Mouse (Mus musculus) cerebellum, postnatal 4 days (tissue): ENCODE measurements at regions not wholly inside any gene's neighbourhood (a gene's known extent, or its start where the extent isn't known, plus 50 kb on each side); places are given as distances from the start of the nearest gene placed in this dataset.

ENCODE experiments used
- DNase-seq, 2 experiments: peaks; one replicate each; pipeline ENCODE4 v3.0.0; 2022; ENCODE audit warnings: low spot score in 2 of 2, mixed read lengths in 1 of 2

DNA sequence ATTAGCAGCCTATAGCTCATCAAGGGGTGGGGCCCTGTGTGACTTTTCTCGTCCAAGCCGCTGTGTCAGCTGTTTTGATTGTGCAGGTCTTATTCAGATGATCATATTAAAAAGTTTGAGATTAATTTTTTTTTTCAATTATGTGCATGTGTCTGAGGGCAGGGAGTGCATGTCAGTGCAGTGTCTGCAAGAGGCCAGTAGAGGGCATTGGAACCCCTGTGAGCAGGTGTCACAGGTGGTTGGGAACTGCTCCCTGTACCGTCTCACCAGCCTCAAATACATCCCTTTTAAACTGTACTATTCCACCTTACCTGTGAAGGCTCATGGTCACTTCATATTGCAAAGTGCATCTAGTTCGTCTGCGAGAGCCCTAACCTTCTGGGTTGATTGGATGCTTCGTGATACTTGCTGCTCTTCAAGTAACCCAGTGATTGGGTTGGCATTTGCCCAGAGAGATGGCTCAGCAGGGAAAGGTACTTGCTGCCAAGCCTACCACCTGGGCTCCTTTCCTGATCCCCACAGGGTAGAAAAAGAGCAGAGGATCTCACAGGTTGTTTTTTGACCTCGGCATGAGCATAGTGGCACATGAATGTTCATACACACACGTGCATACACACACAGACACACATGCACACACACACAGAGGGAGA lies 178.3 kb upstream of the Fam19a5 start:
- DNase-seq = no peak

DNA sequence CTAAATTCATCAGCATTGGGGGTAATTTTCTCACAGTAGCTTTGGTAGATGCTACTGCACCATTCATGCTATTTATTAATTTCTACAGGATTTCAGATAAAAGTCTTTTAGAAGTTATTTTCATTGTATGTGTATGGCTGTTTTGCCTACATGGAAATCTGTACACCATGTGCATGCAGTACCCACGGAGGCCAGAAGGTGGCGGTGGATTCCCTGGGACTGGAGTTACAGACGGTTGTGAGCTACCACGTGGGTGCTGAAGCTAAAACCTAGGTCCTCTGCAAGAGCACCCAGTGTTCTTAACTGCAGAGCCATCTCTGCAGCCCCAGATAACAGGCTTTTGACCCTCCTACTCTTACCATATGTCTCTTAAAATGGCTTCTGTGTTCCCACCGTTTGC lies 176.7 kb upstream of the Fam19a5 start:
- peak in 1 of 2 experiments; percentile 34 for DNase-seq

DNA sequence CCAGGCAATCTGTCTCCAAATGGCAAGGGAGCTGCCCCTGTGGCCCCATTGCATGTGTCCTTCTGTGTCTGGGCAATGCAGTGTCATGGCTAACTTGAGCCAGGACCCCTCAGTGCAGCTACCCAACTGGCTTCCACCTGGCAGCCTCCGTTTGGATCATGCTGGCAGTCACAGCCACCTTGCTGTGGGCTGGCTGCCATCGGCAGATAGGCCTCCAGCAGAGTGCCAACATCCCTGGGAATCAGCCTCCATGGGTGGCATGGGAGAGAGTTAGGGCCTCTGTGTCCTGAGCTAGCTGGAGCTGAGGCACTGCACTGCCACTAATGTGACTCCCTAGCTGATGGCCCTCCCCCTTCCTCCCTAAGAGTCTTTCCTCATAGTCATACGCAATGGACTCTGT lies 174.7 kb upstream of the Fam19a5 start:
- no peak for DNase-seq

DNA sequence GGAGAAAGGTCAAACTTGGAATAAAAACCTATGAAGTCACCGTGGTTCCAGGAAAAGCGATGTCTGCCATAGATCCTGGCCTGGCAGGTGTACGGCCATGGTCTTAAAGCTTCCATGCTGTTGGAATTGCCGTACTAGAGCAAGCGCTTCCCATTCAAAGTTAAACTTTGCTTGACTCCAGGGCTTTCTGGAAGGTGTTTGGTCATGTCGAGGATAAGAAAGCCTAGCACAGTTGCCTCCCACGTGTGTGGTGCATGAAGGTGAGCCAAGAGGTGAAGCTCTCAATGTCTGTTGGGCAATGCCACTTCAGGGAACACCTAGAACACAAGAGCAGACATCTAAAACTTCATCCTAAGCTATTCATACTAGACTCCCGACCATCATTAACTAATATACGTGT lies 174.3 kb upstream of the Fam19a5 start:
- no peak for DNase-seq

DNA sequence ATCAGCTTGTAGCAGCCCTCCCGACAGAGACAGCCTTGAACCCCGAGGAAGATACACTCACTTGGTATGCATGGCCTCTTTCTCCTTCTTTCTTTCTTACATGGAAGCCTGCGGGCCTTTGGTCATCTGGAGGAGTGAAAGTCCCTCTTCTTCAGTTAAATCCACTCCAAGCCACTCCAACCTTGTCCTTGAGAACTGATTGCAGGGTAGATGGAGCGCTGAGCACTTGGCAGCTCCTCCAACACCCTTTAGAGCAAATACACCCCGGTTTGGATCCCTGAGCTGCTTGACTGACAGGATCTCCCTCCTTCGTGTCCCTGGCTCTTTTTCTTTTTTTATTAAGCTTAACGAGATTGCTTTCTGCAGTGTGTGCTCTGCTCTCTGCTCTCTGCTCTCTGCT lies 173.3 kb upstream of the Fam19a5 start:
- no peak for DNase-seq

DNA sequence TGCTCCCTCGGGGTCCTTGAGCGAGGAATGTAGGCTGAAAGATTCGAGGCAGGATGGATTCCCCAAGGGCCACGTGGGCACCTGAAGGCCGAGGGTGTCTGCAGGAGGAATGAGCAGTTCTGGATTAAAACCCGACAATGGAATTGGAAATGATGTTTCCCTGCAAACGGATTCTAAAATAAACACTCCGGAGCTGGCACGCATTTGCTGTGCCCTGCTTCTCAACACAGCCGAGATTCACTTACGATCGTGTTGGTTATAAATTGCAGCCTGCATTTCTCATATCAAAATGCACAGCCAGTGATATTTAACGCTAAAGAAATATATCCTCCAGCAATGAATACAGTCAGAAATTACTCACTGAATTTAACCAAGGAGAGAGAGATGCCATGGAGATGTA lies 169.4 kb upstream of the Fam19a5 start:
- DNase-seq = no peak

DNA sequence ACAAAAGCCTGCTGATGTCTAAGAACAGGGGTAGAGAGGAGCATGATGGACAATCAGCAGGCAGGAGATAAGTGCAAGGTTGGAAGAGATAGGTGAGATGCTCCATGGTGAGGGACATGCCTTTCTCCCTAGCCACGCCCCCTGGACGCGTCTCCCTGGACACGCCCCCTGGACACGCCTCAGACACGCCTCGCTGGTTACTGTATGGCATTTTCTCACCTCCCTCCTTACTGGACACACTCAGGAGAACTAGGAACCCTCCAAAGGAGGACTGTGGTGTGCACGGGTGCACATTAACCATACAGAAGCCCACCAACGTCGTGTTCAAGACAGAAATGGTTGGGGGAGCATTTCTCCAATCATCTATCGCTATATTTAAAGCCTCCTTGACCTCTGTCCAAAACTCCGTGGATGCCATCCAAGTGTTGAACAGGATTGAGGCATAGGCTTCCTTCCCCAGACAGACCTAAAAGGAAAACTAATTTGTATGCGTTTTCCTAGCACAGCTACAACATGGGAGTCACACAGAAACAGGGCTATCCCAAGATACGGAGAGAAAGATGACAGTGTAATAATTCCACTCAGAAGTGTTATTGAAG lies 168.4 kb upstream of the Fam19a5 start:
- no peak for DNase-seq

DNA sequence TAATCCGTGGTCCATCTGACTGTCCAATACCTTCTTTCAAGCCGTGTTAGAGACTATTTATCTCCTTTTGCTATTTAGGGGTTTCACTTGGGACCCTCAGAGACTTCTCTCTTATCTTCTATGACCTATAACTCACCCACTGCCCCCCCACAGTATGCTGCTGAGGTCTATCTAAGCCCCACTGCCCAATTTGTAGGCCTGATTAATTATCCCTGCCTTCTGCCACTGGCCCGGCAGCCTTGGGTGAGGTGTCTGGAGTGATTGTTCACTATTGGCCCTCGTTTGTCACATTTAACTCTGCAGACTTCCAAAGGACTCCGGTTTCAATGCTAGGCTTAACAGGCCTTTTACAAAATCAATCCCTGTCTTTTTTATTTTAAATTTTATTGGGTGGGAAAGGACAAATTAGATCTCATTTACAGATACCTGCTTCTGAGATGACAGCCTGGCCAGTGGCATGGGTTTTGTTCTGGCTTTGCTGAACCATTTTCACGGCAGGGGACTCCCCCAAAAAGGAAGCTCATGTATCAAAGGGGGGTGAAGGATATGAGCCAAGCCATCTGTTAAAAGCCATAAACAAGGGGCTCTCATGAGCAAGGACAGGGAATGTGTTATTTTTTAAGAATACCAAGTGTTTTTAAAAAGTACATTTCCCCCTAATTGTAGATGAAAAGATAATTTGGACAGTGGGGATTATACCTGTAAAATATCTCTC lies 160.4 kb upstream of the Fam19a5 start:
- DNase-seq = no peak

DNA sequence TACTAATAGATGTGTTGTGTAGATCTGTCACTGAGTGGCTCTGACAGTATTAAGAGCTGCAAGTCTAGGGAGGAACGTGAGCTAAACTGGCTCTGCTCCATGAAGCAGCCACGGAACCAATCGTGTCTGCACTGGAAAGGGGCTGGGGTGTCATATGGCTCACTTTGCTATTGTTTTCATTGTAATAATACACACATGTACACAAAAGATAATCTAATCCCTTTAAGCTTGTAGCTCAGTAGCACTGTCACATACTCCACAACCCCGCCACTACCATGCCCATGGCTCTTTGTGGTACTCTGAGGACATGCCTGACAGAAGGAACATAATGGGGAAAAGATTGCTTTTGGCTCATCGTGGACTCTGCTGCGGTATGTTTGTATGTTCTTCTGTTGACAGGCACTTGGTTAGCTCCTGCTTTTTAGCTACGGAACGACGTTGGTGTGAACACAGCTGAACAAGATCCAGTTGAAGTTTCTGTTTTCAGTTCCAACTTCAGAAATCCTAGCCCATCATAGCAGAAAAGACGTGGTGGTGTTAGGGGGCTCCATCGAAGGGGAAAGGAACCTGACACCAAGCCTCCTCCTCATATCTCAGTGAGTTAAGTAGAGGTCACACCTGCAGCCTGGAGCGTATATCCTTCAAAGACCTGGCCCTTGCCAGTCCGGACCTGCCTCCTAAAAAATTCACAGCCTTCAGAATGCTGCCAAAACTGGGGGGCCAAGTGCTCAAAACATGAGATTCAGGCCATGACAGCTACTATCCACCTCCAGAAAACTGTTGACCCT lies 159.6 kb upstream of the Fam19a5 start:
- DNase-seq = no peak

DNA sequence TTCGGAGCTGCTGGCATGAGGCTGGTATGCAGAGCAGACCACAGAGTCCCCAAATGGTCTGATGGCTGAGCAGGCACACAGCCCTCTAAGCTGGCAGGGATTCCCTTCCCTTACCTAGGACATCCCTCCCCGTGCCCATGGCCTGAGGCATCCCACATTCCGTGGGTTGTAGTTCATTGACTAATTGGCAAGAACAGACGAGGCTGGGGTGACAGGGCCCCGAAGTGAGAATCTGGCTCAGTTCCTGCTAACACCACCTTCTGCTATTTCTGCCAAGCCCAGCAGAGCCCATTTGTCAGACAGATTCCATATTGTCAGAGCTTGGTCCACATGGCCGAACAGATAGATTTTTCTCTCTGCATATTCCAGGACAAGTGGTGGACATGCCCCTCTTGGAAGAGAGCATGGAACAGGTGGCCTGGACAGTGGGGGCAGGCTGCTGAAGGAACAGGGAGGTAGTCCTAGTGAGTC lies 157.6 kb upstream of the Fam19a5 start:
- DNase-seq = peak in 1 of 2 experiments; percentile 46

DNA sequence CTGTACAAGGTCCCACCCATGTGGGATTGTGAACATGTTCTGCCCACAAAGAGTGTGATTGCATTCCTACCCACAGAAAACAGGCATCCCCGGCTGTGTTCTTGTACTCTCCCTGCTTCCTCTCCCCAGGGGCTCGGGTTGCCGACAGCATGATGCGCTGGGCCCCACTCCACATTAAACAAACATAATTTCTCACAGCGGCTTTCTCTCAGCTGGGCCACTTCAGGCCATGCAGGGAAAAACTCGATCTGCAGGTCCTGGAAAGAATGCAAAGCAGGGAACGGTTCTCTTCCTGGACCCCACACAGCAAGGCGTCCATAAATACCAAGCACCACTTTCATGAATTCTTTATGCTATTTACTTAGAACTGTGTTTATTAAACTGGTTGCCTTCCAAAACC lies 152.7 kb upstream of the Fam19a5 start:
- no peak for DNase-seq

DNA sequence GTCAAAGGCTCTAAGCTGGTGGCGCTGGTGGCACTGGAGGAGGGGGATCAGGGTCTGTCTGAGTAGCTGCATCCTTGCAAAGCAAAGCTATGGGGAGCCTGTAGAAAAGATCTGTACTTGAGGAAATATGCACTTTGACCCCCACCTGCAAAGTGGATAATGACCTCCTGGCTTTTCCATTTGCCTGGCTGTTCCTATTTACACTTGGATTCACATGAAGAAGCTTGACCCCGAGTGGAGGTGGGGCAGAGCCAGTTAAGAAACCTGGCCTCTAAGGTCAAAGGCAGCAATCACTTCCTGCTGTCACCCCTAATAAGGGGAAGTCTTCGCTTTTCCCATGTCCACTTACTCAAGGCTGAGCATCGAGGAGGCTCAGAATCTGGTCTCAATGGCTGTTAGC lies 145.7 kb upstream of the Fam19a5 start:
- DNase-seq = no peak

DNA sequence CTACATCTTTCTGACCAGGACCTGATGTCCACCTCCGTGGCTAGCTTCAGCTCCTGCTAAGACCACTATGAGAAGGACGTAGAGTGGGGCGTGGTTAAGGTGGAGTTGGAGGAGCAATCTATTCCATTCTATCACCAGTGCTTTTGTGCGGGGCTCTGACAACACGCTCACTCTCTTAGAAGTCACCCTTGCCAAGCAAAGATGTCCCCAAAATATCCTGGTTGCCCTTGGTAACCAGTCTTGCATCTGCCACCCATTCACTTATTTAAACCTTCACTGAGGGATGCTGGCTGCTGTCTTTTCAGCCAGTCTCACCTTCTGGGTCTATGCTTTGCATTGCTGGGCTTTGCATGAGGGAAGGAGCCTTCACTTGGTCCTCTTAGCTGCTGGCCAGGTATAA lies 138.4 kb upstream of the Fam19a5 start:
- no peak for DNase-seq

DNA sequence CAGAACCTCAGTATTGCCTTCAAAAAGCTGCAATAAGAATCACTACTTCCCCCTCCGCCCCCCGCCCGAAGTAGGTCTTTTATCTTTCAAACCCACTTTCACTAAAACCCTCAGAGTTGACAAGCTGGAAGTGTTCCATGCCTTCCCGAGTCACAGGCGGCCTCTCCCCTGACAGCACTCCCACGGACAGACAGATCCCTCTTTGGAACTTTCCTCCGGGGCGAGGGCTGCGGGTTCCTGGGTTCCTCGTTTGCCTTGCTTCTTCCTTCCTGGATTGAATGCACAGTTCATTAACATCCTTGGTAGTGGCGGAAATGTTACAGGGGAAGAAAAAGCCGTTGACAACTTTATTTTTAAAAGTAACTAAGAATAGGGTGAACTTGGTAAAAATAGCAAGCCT lies 132.1 kb upstream of the Fam19a5 start:
- no peak for DNase-seq

DNA sequence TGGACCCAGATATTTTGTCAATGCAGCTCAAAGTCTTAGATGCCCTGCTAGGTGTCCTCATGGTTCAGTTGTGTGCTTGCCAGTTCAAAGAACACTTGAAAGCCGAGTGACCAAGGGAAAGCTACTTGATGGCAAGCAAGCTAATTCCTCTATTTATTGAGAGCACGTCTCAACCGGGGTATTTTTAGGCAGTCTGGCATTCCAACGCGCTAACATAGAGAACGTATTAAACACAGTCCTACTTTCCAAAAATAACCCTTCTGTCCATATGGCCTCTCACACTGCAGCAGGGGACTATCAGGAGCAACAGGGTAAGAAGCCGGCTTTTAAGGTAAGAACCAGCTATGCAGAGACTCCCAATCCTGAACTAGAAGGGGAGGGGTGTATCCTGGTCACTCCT lies 128.1 kb upstream of the Fam19a5 start:
- DNase-seq = no peak

DNA sequence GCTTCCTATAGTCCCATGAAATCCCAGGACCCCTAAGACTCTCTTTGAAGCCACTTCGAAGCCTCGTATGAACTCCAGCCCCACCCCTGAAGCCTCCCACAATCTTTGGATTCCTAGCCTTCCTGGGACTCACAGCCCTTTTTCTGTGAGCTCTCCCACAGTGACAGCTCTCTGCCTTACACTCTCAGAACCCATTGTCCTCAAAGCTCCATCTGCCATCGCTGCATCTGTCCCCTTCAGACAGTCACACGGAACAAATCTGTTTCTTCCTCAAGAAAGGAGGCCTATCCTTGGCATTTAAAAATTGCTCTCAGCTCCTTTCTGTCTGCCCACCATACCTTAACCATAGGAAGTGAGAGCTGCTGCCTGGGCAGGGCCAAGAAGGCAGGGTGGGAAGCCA lies 122.4 kb upstream of the Fam19a5 start:
- no peak for DNase-seq

DNA sequence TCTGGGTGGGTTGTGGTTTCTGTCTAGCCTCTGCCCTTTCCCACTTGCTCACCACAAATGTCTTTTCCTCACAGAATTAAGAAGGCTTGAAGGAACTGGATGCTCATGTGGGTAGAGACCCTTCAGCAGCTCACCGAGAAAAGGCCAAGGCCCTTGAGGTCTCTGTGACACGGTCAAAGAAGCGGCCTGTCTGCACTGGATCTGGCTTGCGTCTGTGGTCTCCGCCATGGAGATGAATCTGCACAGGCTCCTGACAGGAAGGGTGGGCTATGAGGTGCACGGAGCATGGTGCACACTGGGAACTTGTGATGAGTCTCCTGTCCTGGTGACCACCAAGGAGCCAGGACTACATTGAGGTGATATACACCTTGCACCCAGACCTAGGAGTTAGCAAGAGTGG lies 110.8 kb upstream of the Fam19a5 start:
- no peak for DNase-seq

DNA sequence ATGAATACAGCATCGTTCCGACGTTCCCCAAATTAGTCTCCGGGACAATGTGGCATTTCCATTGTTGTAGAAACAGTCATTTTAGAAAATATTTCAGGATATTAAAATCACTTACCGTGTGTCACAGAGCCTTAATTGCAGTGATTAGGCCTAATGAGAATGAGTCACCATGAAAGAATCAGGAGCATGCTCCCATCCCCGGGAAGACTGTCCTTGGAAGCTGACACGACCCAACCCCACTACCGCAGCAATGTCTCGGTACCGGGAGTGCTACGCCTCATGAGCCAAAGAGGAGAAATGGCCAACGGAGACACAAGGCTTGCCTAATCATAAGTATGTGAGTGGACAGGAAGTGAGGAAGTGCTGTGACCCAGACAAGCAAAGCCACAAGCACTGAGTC lies 110.2 kb upstream of the Fam19a5 start:
- no peak for DNase-seq

DNA sequence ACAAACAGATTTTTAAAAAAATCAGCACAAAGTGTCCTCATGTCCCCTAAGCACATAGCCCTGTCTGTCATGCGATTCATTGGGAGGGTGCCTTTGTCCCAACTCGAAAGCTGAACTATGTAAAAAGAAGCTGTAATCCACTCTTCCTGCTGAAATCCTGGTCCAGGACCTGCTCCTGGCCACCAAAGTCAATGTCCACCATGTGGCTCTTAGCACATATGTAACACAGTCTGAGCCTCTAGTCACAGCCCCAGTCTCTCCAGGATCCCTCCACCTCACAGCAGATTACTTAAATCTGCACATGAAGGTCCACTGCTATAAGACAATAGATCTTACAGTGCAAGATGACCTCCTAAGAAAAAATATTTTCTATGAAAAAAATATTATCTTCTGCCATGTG lies 108.5 kb upstream of the Fam19a5 start:
- no peak for DNase-seq

DNA sequence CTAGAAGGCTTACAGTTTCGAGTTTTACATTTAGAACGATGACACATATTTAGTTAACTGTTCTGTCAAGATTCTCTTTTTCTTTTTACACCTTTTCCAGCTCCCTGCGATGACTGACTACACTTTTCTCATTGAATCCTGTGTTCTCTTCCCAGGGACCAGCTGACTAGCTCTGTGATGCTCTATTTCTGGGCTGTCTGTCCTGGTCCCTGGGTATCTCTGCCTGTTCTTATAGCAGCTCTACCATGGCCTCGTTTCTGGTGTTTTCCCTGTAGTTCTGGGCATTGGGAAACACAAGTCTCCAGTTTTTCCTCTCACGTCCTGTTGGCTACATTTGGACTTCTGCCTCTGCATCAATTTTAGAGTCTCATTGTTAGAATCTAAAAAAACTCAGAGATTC lies 106.5 kb upstream of the Fam19a5 start:
- no peak for DNase-seq

DNA sequence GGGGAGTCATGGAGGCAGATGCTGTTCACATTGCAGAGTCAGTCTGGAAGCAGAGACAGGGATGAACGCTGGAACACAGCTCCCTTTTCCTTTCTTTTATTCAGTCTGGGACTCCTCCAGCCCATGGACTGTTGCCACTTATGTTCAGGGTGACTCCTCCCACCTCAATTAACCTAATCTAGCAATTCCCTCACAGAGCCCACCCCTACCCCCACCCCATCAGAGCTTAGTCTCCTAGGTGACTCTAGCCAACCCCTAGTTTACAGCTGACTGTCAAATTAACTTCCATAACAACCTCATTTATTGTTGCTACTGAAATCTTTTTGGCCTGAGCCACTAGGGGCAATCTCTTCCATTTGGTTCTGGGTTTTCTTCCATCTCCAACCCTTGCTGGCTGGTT lies 85.2 kb upstream of the Fam19a5 start:
- DNase-seq = no peak

DNA sequence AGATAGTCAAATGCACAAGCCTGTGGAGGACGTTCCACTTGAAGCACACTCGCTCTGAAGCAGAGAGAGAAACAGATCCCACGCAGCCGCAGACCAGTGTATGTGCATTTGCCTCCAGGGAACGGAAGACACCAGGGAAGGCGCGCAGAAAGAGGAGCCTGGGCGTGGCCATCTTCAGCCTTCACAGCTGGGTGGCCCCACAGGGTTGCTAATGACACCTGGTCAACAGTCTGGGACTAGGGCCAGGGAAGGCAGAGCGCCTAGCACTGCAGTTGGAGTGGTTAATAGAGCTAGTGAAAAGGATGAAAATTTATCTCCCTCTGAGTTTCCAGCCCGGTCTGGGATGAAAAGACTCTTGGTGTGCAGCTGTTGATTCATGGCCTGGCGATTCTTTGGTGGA lies 67.9 kb upstream of the Fam19a5 start:
- no peak for DNase-seq
